Mouse (Mus musculus) limb, embryonic 15.5 days (tissue): ENCODE results near the gene 1810046K07Rik. TPM values are rescaled to one million over a fixed set of nuclear protein-coding genes. Genes with fewer than 3 reads are reported as not detected.

Experiments used
- ATAC-seq: fragments of 200-750 bp; cut with Nextera tagmentation; 2 replicates; pipeline ENCODE4 v1.8.0; 2017; ENCODE audit warnings: low read depth, moderate TSS enrichment; ENCODE audit not compliant: insufficient number of reproducible peaks, low FRiP score, low TSS enrichment
- H3K27ac ChIP-seq: fragments of 300-500 bp; sonication (generic); 2 replicates; pipeline ENCODE4 v1.5.1; 2015; ENCODE audit warnings: moderate library complexity, mild to moderate bottlenecking, inconsistent platforms
- H3K27me3 ChIP-seq: fragments of 300-500 bp; sonication (generic); 2 replicates; pipeline ENCODE4 v1.6.1; 2015; ENCODE audit warnings: inconsistent platforms
- H3K36me3 ChIP-seq: fragments of 300-500 bp; sonication (generic); 2 replicates; pipeline ENCODE4 v1.6.1; 2015; ENCODE audit warnings: inconsistent platforms
- H3K4me1 ChIP-seq: fragments of 300-500 bp; sonication (generic); 2 replicates; pipeline ENCODE4 v1.6.1; 2015; ENCODE audit warnings: inconsistent platforms
- H3K4me2 ChIP-seq: fragments of 300-500 bp; sonication (generic); 2 replicates; pipeline ENCODE4 v1.6.1; 2015; ENCODE audit warnings: mild to moderate bottlenecking, inconsistent platforms
- H3K4me3 ChIP-seq: fragments of 300-500 bp; sonication (generic); 2 replicates; pipeline ENCODE4 v1.5.1; 2015; ENCODE audit warnings: mild to moderate bottlenecking, inconsistent platforms
- H3K9ac ChIP-seq: fragments of 300-500 bp; sonication (generic); 2 replicates; pipeline ENCODE4 v1.6.1; 2015; ENCODE audit warnings: inconsistent platforms
- H3K9me3 ChIP-seq: fragments of 300-500 bp; sonication (generic); 2 replicates; pipeline ENCODE4 v1.6.1; 2016; ENCODE audit warnings: inconsistent platforms
- WGBS: fragments of 180-500 bp; shearing (Covaris S2); methylation state at CpG from one replicate; pipeline ENCODE4 v1.1.7; 2015; 5-methylcytosine and 5-hydroxymethylcytosine counted together
- polyA plus RNA-seq: library from polyadenylated mRNA; unstranded; fragments of >200 nt; fragmentation: Nextera tagmentation; extraction: Ambion mirVana; gene quantifications from 2 replicates; pipeline ENCODE4 v1.2.1, GENCODE M21; 2015

Gene 1810046K07Rik
- polyA plus RNA-seq, 1 experiment from 2014 or later: not detected

DNA sequence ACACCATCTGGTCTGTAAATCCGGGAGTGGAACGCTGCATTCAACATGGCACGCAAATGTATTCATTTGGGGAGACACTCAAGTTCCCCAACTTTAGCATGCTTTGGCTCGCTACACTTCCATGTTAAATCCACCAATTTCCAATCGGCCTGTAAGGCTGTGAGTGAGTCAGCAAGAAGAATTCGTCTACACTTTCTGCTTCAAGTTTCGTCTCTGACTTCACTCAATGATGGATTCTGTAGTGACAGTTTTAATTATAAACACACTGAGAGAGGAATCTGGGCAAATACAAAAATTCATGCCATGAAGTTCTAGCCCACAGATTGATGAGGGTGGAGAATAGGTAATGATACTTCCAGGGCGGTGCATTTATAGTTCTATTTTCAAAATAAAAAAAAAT, 35.2 kb downstream of the 1810046K07Rik start:
- no peak overlapping the region for H3K9ac ChIP-seq
- no peak overlapping the region for H3K27ac ChIP-seq
- ATAC-seq: no peak
- no peak overlapping the region for H3K4me2 ChIP-seq
- 0 out of 2 replicates have a peak, but pooled peaks cover 2% of the 10 kb centered on the region for H3K4me1 ChIP-seq
- WGBS: 68% methylated on average over 8 of the region's 8 CpGs
- H3K9me3 ChIP-seq: no peaks in the 10 kb centered on the region
- no peak overlapping the region for H3K4me3 ChIP-seq
- no peaks in the 10 kb centered on the region for H3K36me3 ChIP-seq
- peaks cover 4% of the 10 kb centered on the region; the same call in 1 of the 2 replicates for H3K27me3 ChIP-seq

DNA sequence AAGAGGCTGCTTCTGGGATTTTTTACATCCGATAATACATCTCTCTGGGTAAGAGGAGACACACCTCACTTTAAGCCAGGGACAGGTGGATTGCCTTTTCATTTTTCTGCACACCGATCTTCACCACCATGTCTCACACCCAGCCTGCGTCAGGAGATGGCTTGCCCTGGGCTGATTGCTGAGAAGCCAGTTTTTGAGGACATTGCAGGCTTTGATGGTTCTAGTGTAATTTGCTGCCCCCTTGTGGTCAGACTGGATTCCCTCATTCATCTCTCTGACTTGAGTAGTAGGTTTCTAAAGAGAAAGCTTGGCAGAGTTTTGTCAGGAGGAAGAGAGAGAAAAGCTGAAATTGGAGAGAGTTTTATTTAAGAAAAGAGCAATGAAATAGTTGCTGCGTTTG, 36.0 kb downstream of the 1810046K07Rik start:
- H3K9me3 ChIP-seq: no peaks in the 10 kb centered on the region
- H3K27ac ChIP-seq: no peak overlapping the region
- no peak overlapping the region for H3K9ac ChIP-seq
- 33% methylated on average over 4 of the region's 4 CpGs for WGBS
- H3K4me3 ChIP-seq: no peak overlapping the region
- no peak overlapping the region for H3K4me2 ChIP-seq
- peaks cover 4% of the 10 kb centered on the region; the same call in 1 of the 2 replicates for H3K27me3 ChIP-seq
- ATAC-seq: no peak
- no peaks in the 10 kb centered on the region for H3K36me3 ChIP-seq
- 0 out of 2 replicates have a peak, but pooled peaks cover 2% of the 10 kb centered on the region for H3K4me1 ChIP-seq

DNA sequence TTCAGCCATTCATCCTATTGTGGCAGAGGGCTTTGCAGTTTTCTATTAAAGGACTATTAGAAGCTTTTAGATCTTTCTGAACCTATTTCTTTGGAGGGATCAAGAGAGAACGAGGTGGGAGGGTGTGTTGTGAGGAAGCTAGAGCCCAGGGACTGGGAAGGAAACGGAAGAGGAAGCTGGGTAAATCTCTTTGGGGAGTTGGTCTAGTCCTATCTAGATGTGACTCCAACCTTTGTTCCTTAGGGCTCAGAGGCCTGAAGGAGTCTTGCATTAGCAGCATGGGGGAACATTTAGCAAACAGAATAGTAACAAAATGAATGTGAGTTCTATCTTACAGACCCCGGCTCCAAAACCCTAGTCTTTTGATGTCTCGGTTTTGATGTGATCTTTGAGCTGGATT, 37.7 kb downstream of the 1810046K07Rik start:
- Histone ChIP-seq H3K36me3 (no peaks in the 10 kb centered on the region), H3K9me3 (no peaks in the 10 kb centered on the region), H3K27me3 (peaks cover 4% of the 10 kb centered on the region; the same call in 1 of the 2 replicates), H3K4me3 (no peak overlapping the region), H3K4me2 (no peak overlapping the region), H3K27ac (no peak overlapping the region), H3K4me1 (0 out of 2 replicates have a peak, but pooled peaks cover 2% of the 10 kb centered on the region), H3K9ac (no peak overlapping the region)
- 71% methylated on average over 4 of the region's 4 CpGs for WGBS
- no peak for ATAC-seq

DNA sequence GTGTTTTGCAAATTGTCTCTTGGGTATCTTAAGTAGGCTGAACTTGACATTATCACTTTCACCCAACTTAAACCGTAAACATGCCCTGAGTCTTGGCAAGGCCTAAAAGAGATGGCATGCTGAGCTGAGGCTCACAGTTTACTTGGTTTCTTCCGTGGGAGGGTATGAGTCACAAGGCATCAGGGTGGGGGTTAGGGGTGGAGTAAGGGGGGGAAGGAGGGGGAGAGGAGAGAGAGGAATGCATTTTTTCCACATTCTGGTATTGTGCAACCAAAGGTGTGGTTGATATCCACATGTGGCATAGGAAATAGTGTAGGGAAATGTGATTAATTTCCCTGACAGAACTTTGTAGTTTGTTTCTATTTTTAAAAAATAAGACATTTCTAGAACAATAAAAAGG, 42.6 kb downstream of the 1810046K07Rik start:
- Histone ChIP-seq H3K27ac (no peak overlapping the region), H3K4me3 (no peak overlapping the region), H3K9ac (no peak overlapping the region), H3K27me3 (no peaks in the 10 kb centered on the region; the same call in 1 of the 2 replicates), H3K9me3 (no peaks in the 10 kb centered on the region), H3K36me3 (no peaks in the 10 kb centered on the region), H3K4me2 (no peak overlapping the region), H3K4me1 (no peaks in the 10 kb centered on the region)
- WGBS: 35% methylated on average over 2 of the region's 2 CpGs
- ATAC-seq: no peak

DNA sequence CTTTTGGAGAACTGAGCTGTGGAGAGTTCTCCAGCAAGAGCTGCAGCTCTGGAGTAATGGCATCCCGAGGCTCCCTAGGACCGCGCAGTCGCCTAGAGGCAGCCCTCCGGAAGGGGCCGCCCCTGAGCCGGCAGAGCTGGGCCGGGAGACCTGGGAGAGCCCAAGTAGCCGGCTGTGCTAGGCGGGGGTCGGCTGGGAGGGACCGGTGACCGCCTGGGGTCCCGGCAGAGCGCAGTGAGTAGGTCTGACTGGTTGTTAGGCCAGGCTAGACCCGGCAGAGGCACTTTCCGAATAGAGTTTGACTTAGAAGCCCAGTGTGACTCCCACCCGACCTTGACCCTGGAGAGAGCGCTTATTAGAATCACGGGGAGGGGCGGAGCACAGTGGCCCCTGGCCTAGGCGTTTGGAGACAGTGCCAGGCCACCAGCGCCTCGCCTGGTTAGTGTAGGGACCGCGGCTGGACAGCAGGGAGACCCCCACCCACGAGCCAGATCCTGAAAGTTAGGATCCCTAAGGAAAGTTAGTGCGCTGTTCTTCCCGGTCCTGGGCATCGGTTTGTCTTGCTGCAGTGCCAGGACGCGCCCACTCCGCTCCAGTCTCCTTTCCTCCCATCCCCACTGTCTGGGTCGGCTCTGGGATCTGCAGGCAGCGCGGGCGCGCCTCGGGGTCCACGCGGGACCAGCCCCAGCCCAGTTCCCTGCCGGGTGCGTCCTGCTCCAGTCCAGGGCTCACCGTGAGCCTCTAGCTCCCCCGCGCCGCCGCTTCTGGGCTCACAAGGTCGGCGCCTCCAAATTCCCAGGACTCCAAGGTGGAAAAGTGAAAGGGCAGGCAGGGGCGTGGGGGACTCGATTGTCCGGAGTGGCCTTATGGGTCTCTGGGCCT, 50.0 kb downstream of the 1810046K07Rik start, which contains the start of gene Colca2:
Gene Colca2 (minus strand): TSS at position 70 of the 882 bp plus-strand sequence.
- Histone ChIP-seq H3K27ac (peak within 1 kb of the TSS; percentile 69), H3K36me3 (no peaks in the 10 kb centered on the region), H3K4me2 (peak within 1 kb of the TSS; percentile 86), H3K4me3 (peak within 1 kb of the TSS; percentile 54), H3K9ac (peak within 1 kb of the TSS; percentile 44; the same call in 1 of the 2 replicates), H3K27me3 (peaks cover 15% of the 10 kb centered on the region), H3K4me1 (peaks cover 11% of the 10 kb centered on the region), H3K9me3 (no peaks in the 10 kb centered on the region)
- under 1% methylated on average over 53 of the region's 53 CpGs for WGBS
- peak; percentile 88 for ATAC-seq

DNA sequence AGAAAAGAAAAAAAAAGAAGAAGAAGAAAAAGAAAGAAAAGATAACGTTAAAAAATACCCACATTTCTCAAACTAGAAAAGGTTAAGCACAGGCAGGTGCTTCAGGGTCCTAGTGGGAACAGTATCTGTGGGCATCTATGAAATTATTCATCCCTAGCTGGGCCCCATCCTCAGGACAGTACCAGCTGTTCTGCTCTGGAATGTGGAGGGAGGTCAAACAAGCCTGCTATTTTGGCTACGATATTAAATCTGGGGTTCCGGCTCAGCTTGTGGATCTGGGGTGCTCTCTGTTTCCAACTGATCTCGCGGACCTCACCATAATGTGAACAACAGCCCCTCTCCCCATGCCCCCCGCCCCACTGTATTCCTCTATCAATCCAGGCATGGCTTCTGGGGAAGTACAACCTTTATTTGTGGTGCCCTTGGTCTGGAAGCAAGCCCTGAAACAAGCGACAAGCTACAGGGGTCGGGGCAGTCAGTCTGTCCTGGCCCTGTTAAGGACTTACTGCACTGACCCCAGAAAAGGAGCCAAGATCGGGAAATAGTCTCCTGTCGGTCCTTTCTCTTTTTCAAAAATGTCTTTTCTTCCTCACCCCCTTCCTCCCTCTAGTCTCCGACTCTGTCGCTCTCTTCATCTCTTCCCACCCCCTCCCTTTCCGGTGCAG, 50.8 kb downstream of the 1810046K07Rik start:
- H3K9ac ChIP-seq: peak overlapping the region; percentile 44; the same call in 1 of the 2 replicates
- no peaks in the 10 kb centered on the region for H3K36me3 ChIP-seq
- WGBS: 13% methylated on average over 13 of the region's 13 CpGs

DNA sequence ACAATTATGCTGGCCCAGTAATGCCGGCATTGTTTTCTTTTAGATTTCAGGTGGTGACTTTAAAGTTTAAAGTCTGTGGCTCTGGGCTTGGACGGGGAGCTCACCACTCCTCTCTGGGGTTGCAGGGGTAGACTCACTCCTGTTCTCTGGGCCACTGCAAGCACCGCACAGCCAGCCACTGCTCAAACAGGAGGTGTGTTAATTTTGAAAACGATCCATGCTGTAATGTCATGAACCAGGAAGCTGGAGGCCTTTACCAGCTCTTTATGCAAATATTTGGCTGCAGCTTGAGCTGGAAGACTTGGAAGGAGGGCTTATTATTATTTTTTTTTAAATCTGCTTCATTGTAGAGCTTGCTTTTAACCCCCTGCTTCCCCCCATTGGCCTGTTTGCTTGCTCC, 54.0 kb downstream of the 1810046K07Rik start:
- Histone ChIP-seq H3K27ac (no peak overlapping the region), H3K36me3 (no peaks in the 10 kb centered on the region), H3K4me2 (no peak overlapping the region), H3K9me3 (no peaks in the 10 kb centered on the region), H3K27me3 (peaks cover 7% of the 10 kb centered on the region), H3K4me3 (no peak overlapping the region), H3K4me1 (peaks cover 11% of the 10 kb centered on the region), H3K9ac (no peak overlapping the region)
- ATAC-seq: no peak
- WGBS: 32% methylated on average over 4 of the region's 4 CpGs

More for the DNA sequence above, 50.8 kb downstream of the 1810046K07Rik start:
- Histone ChIP-seq H3K27ac (peak overlapping the region; percentile 69), H3K9me3 (no peaks in the 10 kb centered on the region), H3K4me2 (peak overlapping the region; percentile 86), H3K4me1 (peaks cover 11% of the 10 kb centered on the region), H3K4me3 (peak overlapping the region; percentile 54), H3K27me3 (peaks cover 15% of the 10 kb centered on the region)
- ATAC-seq: 0 out of 2 replicates have a peak, but pooled peaks have one; percentile 7

DNA sequence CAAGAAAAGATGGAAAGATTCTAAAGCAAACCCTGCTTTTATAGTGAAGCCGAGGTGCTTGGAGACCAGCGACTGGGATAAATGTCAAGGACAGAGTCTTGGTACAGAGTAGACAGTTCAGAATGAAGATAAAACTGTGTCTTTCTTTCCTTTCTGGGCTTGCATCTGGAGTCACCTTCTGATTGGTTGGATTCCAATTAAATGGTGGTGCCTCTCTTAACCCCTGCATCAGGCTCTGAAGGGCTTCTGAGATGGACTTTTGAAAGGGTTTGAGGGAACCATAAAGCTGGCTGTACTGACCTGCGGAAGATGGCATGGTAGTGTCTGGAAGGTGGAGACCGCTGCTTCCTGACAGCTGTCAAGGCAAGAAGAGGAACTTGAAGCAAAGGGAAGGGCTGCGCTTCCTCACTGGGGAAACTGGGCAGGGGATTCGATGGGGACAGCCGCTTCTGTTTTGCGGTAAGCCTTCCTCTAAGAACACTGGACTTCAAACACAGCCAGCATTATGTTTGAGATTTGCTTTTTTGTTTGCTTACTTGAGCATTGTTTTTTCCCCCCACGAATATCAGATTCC, 55.0 kb downstream of the 1810046K07Rik start:
- H3K36me3 ChIP-seq: no peaks in the 10 kb centered on the region
- H3K4me3 ChIP-seq: no peak overlapping the region
- no peaks in the 10 kb centered on the region for H3K9me3 ChIP-seq
- ATAC-seq: no peak
- H3K9ac ChIP-seq: no peak overlapping the region
- H3K27me3 ChIP-seq: no peaks in the 10 kb centered on the region; the same call in 1 of the 2 replicates
- peaks cover 5% of the 10 kb centered on the region; the same call in 1 of the 2 replicates for H3K4me1 ChIP-seq
- no peak overlapping the region for H3K4me2 ChIP-seq
- 58% methylated on average over 9 of the region's 9 CpGs for WGBS
- no peak overlapping the region for H3K27ac ChIP-seq

DNA sequence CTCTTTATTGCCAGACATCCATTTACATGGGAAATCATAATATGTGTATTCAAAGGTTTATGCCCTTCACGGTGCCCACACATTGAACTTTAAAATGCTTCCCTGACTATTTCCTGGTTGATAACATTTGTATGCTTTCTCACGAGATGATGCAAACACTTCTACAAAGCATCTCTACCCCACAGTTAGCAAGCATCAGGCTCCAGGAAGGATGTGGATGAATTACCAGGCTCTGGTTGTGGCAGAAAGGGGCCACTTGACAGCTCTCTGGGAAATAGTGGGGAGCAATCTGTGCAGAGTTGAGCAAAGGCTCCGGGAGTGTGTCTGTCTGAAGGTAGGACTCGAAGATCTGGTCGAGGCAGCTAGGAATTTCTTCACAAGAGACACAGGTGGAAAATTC, 56.6 kb downstream of the 1810046K07Rik start:
- Histone ChIP-seq H3K27me3 (no peaks in the 10 kb centered on the region), H3K4me3 (no peak overlapping the region), H3K4me1 (no peaks in the 10 kb centered on the region; the same call in 1 of the 2 replicates), H3K4me2 (no peak overlapping the region), H3K36me3 (no peaks in the 10 kb centered on the region), H3K27ac (no peak overlapping the region), H3K9me3 (no peaks in the 10 kb centered on the region), H3K9ac (no peak overlapping the region)
- ATAC-seq: no peak
- WGBS: 60% methylated on average over 5 of the region's 5 CpGs

DNA sequence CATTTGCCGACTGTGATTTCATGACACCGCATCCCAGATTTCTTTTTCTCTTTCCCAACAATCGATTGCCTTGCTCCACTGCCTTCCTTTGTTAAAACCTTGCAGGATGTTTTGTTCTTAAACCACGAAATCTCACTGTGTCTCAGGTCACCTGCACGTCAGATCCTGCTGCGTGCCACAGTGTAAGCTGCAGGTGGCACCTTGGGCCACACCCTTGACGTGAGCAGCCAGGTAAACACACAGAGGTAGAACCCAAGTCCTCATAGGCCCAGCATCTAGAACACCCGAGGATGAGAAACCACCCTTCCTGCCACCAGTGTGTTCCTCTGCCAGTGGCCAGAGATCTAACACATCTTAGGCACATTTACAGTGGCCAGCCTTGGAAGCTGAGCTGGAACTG, 57.6 kb downstream of the 1810046K07Rik start:
- Histone ChIP-seq H3K4me2 (no peak overlapping the region), H3K9me3 (no peaks in the 10 kb centered on the region), H3K27me3 (no peaks in the 10 kb centered on the region), H3K9ac (no peak overlapping the region), H3K4me1 (no peaks in the 10 kb centered on the region; the same call in 1 of the 2 replicates), H3K36me3 (no peaks in the 10 kb centered on the region), H3K27ac (no peak overlapping the region), H3K4me3 (no peak overlapping the region)
- ATAC-seq: no peak
- WGBS: 84% methylated on average over 8 of the region's 8 CpGs

DNA sequence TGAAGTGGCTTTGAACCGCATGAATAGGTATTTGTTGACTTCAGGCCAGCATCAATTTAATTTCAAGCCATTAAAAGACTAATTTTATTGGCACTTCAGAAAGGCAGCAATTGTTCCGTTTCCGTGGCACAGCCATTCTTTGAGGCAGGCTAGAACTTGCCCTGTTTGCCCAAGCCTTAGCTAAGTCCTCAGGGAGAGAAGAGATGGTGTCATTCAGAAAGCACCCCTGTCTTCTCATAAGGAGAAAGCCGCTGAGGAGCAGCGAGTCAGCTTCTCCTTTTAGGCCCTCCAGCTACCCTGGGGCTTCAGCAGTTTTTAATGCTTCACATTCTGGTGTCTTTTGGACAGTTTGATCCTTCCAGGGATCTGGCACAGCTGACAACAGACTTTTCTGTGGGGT, 59.9 kb downstream of the 1810046K07Rik start:
- no peak overlapping the region for H3K9ac ChIP-seq
- no peaks in the 10 kb centered on the region for H3K36me3 ChIP-seq
- WGBS: 52% methylated on average over 5 of the region's 5 CpGs
- no peaks in the 10 kb centered on the region for H3K9me3 ChIP-seq
- no peaks in the 10 kb centered on the region for H3K4me1 ChIP-seq
- no peaks in the 10 kb centered on the region for H3K27me3 ChIP-seq
- H3K27ac ChIP-seq: no peak overlapping the region
- no peak overlapping the region for H3K4me2 ChIP-seq
- no peak overlapping the region for H3K4me3 ChIP-seq
- ATAC-seq: no peak
